13 mouse cellular contexts compared by ENCODE assay signal in the genomic region with DNA sequence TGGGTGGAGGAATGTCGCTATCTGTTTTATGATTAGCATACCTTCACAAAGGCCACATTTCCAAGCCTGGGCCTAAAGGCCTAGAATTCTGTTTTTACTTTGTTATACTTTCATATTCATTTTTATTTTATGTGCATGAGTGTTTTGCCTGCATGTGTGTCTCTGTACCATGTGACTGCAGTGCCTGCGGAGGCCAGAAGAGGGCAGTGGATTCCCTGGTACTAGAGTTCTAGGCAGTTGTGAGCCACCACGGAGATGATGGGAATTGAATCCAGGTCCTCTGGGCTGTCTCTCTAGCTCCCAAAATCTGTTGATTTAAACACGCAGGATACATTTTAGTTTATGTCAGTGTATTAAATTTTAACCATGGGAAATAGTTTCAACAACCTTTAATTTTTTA. TPM values are rescaled to one million over a fixed set of nuclear protein-coding genes. Genes with fewer than 3 reads are reported as not detected.
DNase-seq lines count a peak whose midpoint lies in the region; ATAC-seq and TF ChIP-seq lines count a peak whose summit lies in the region.
"Had no signal": no experiment of that assay in that cellular context is flagged by ENCODE, and none has a peak within 500 bp of the region (broad histone marks: within the 10 kb centered on the region; RNA-seq: fewer than 3 reads in every experiment).

No protein-coding gene starts in this region.

- H3K9me3 ChIP-seq in G1E (replicated peaks) = no peaks in the 10 kb centered on the region
- H3K9me3 ChIP-seq: embryonic facial prominence, embryonic 15.5 days had no signal

- TF ChIP-seq CTCF in left cerebral cortex, adult 2 months (IDR thresholded peaks at IDR 0.05) = peak; percentile 15
- 0 out of 2 replicates have a peak, but pooled peaks have one; percentile 6 for TF ChIP-seq CTCF in G1E (IDR thresholded peaks at IDR 0.05; ENCODE audit: low read depth, low read length)

- H3K36me3 ChIP-seq in G1E (replicated peaks) = peaks cover 60% of the 10 kb centered on the region
- H3K36me3 ChIP-seq in splenic B cell, adult 2 months (ENCODE audit: control insufficient read depth, insufficient read depth, low read length, poor library complexity, severe bottlenecking) = peaks cover 10% of the 10 kb centered on the region; the same call in 1 of the 2 replicates

- DNase-seq in left cerebral cortex, adult 2 months (ENCODE audit: extremely low spot score in 1 of 2, low spot score in 2 of 2) = no peak
- no peak for DNase-seq in left cerebral cortex, adult 18-20 months (ENCODE audit: low spot score in 2 of 2)
- DNase-seq in B cell, adult 2 months = peak; percentile 36 to 46
- no peak for DNase-seq in G1E (ENCODE audit: low spot score)
- DNase-seq in splenic B cell, adult 2 months (ENCODE audit: low read depth, low spot score) = peak; percentile 32
- DNase-seq in layer of hippocampus, postnatal 36 days = no peak
- no peak for DNase-seq in layer of hippocampus, adult 9-11 months
- DNase-seq: cerebellum, postnatal 36 days; heart, adult 18-20 months; left cerebral cortex, postnatal 4 days had no signal

- no peaks in the 10 kb centered on the region for H3K27me3 ChIP-seq in G1E (ENCODE audit: insufficient read depth, low read length)
- H3K27me3 ChIP-seq in splenic B cell, adult 2 months (ENCODE audit: control insufficient read depth, insufficient read depth, low read length, poor library complexity, severe bottlenecking) = no peaks in the 10 kb centered on the region
- H3K27me3 ChIP-seq: embryonic facial prominence, embryonic 15.5 days; hindbrain, embryonic 12.5 days had no signal

- no peaks in the 10 kb centered on the region for H3K4me1 ChIP-seq in G1E (ENCODE audit: insufficient read depth, low read depth, low read length)
- H3K4me1 ChIP-seq: embryonic facial prominence, embryonic 15.5 days; hindbrain, embryonic 12.5 days had no signal

- intact Hi-C loops in left cerebral cortex, adult 2 months (cut with DNase I) = no loop called here

- H3K4me3 ChIP-seq in left cerebral cortex, adult 2 months = no peak overlapping the region
- no peak overlapping the region for H3K4me3 ChIP-seq in G1E (ENCODE audit: low read depth, low read length)
- H3K4me3 ChIP-seq: embryonic facial prominence, embryonic 15.5 days; hindbrain, embryonic 12.5 days had no signal

- no peak overlapping the region for H3K27ac ChIP-seq in left cerebral cortex, adult 2 months
- H3K27ac ChIP-seq: embryonic facial prominence, embryonic 15.5 days; hindbrain, embryonic 12.5 days; macrophage had no signal

- ATAC-seq in G1E (ENCODE audit: extremely low read depth, insufficient number of reproducible peaks, low FRiP score, poor library complexity, severe bottlenecking) = no peak

RNA-seq across cellular contexts. Expression of gene Yipf1, which starts 19.4 kb away (rescaled TPM):
- 10 to 100 TPM; 40.3 to 44.4 TPM for total RNA-seq in left cerebral cortex, adult 2 months (2021)
- total RNA-seq in left cerebral cortex, adult 18-20 months (2021) = 10 to 100 TPM; 45.2 to 47.4 TPM
- total RNA-seq in G1E (2014; fragmentation: Nextera tagmentation) (26.8 and 27.5 TPM in 2 replicates), G1E (2017) (35.8 and 45.5 TPM in 2 replicates)
- polyA plus RNA-seq in G1E (2012) = 8.8 and 13.4 TPM in 2 replicates
- total RNA-seq in layer of hippocampus, postnatal 36 days (2021) = 10 to 100 TPM; 51.5 to 52.9 TPM

RNA-seq across cellular contexts. Expression of gene Dio1, which starts 26.5 kb away (rescaled TPM):
- total RNA-seq in left cerebral cortex, adult 2 months (2021) = not detected
- total RNA-seq in left cerebral cortex, adult 18-20 months (2021) = not detected
- total RNA-seq in G1E (2014; fragmentation: Nextera tagmentation) = not detected in 2 replicates
- not detected in 2 replicates for total RNA-seq in G1E (2017)
- not detected in 2 replicates for polyA plus RNA-seq in G1E (2012)
- not detected for total RNA-seq in layer of hippocampus, postnatal 36 days (2021)
- total RNA-seq: heart, adult 18-20 months; left cerebral cortex, postnatal 4 days had no signal
- polyA plus RNA-seq: hindbrain, embryonic 12.5 days; macrophage had no signal

RNA-seq across cellular contexts. Expression of gene Ndc1, which starts 34.1 kb away (rescaled TPM):
- total RNA-seq in left cerebral cortex, adult 2 months (2021) = 1 to 10 TPM; 9.6 to 10.0 TPM
- total RNA-seq in left cerebral cortex, adult 18-20 months (2021) = 10 to 100 TPM in 1 of 2 experiments, 1 to 10 TPM in 1; 9.7 to 11.6 TPM
- total RNA-seq in G1E (2014; fragmentation: Nextera tagmentation) (139 and 144 TPM in 2 replicates), G1E (2017) (48.9 and 56.3 TPM in 2 replicates)
- 6.7 and 8.6 TPM in 2 replicates for polyA plus RNA-seq in G1E (2012)
- 10 to 100 TPM; 11.0 to 12.5 TPM for total RNA-seq in layer of hippocampus, postnatal 36 days (2021)

Comparison
In these comparisons a context has a peak if more than half of its experiments do, and no peak if none do; other contexts are left out.
1. DNase-seq: peak in B cell, adult 2 months (2 of 2) and splenic B cell, adult 2 months (single experiment); none in left cerebral cortex, adult 2 months (0 of 2), left cerebral cortex, adult 18-20 months (0 of 2), G1E (single experiment), layer of hippocampus, postnatal 36 days (0 of 2) and layer of hippocampus, adult 9-11 months (single experiment).